In the genomic region with DNA sequence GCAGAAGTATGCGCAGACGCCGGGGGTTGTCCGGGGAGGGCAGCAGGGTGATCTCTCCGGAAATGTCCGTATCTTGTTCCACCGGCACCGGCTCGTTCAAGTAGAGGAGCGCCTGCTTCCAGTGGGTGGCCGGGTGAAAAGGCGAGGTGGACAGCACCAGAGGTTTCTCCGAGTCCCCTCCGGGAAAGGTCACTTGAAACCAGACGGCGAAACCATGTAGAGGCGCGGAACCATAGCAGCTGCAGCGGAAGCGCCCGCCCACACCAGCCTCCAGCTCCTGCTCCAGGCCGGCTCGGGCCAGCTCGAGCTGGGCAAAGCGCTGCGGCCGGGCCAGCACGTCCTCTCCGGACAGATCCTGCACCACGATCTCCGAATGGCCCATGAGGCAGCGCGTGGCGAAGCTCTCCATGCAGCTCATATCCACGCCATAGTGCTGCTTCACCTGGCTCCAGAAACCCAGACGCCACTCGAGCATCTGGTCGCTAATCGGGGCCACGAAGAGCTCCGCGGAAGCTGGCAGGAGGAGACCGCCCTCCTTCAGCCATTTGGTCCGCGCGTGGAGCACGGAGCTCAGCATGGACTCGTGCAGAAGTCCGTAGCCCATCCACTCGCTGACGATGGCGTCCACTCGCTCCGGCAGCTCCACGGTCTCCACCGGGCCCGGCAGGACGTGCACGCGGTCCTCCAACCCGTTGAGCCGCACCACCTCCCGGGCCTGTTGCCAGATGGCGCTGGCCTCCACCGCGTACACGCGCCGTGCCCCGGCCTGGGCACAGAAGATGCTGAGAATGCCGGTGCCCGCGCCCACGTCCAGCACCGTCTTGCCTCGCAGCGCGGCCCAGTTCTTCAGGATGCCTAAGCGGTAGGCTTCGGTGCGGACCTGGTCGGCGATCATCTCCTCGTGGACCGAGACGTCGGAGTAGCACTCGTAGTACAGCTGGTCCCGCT, we compare ENCODE assay signal across 8 mouse cellular contexts. TPM values are rescaled to one million over a fixed set of nuclear protein-coding genes. Genes with fewer than 3 reads are reported as not detected.
DNase-seq lines count a peak whose midpoint lies in the region; ATAC-seq and TF ChIP-seq lines count a peak whose summit lies in the region.

No protein-coding gene starts in this region.

- TF ChIP-seq CTCF in cortical plate, adult 2 months (IDR thresholded peaks at IDR 0.05; ENCODE audit: extremely low read depth, insufficient read depth, low read length), result no peak

- H3K27ac ChIP-seq in cortical plate, adult 2 months (ENCODE audit: insufficient read depth, low read length), result peak overlapping the region; percentile 91

- 0 out of 2 replicates have a peak, but pooled peaks have one; percentile 9 for TF ChIP-seq POLR2A in cortical plate, adult 2 months (IDR thresholded peaks at IDR 0.05; ENCODE audit: extremely low read depth, insufficient read depth, low read length)

- peak; percentile 45 for ATAC-seq in activated CD4-positive, CD25-positive, alpha-beta regulatory T cell, adult 4 months
- ATAC-seq in megakaryocyte, adult 5-6 weeks (ENCODE audit: poor library complexity, severe bottlenecking), result peak; percentile 81

- peak overlapping the region; percentile 96 for H3K4me3 ChIP-seq in cortical plate, adult 2 months (ENCODE audit: insufficient read depth, low read length)

- peak; percentile 45 to 59 for DNase-seq in gastrocnemius, adult 8-10 months (ENCODE audit: low spot score in 2 of 2)
- peak; percentile 66 for DNase-seq in induced T-regulatory cell, adult 2 months (ENCODE audit: low read depth)
- peak; percentile 58 to 74 for DNase-seq in left cerebral cortex, adult 8-10 months (ENCODE audit: low spot score in 2 of 2)
- DNase-seq in right cerebral cortex, adult 2 months (ENCODE audit: low spot score in 2 of 2), result peak; percentile 71 to 79
- DNase-seq in urinary bladder, postnatal 10 days (ENCODE audit: low spot score), result peak; percentile 35

- peaks cover 3% of the 10 kb centered on the region; the same call in 1 of the 2 replicates for H3K4me1 ChIP-seq in cortical plate, adult 2 months (ENCODE audit: control insufficient read depth, insufficient read depth, low read length)

RNA-seq across cellular contexts. Expression of a gene that starts 0.6 kb away (rescaled TPM):
- 1 to 10 TPM; 4.0 to 5.1 TPM for polyA plus RNA-seq in activated CD4-positive, CD25-positive, alpha-beta regulatory T cell, adult 4 months (2017; shearing (Covaris generic))
- 10.7 and 11.1 TPM in 2 replicates for polyA plus RNA-seq in cortical plate, adult 2 months (2012; rRNA removed)
- 1 to 10 TPM; 2.4 to 3.0 (median 2.6) TPM for total RNA-seq in gastrocnemius, adult 8-10 months (2022)
- 10 to 100 TPM; 10.8 to 14.0 (median 12.5) TPM for total RNA-seq in left cerebral cortex, adult 8-10 months (2022)
- total RNA-seq in megakaryocyte, adult 5-6 weeks (2015), result 6.0 and 8.5 TPM in 2 replicates
- 5.4 and 6.9 TPM in 2 replicates for total RNA-seq in megakaryocyte, adult 5-6 weeks (2017)

Comparison
In these comparisons a context has a peak if more than half of its experiments do, and no peak if none do; other contexts are left out.
1. Peak in every context shown above with its lines: DNase-seq, ATAC-seq, H3K4me3 ChIP-seq and H3K27ac ChIP-seq.